Mouse (Mus musculus) thymus, postnatal 10 days (tissue): ENCODE measurements around the gene Col8a1.

Experiments
- DNase-seq, 2 experiments: peaks; one replicate each; pipeline ENCODE4 v3.0.0; 2021; ENCODE audit warnings: low spot score in 2 of 2

Col8a1 gene

GRCm38 (mm10) chr16:57754526-57755125 lies at the start of gene Col8a1:
Gene Col8a1 (minus strand): TSS chr16:57754737.
- no peak for DNase-seq

GRCm38 (mm10) chr16:57801886-57802285 lies 47.3 kb upstream of the Col8a1 start:
- no peak for DNase-seq

- no peak for DNase-seq
These were observed 41.8 kb upstream of the Col8a1 start for GRCm38 (mm10) chr16:57796321-57796720.

- DNase-seq = no peak
These were observed 24.5 kb upstream of the Col8a1 start for GRCm38 (mm10) chr16:57779011-57779410.

- DNase-seq = no peak
These were observed 11.1 kb upstream of the Col8a1 start for GRCm38 (mm10) chr16:57765615-57766014.

- DNase-seq = no peak
These were observed 5.3 kb upstream of the Col8a1 start for GRCm38 (mm10) chr16:57759862-57760261.

- no peak for DNase-seq
These were observed 1.2 kb upstream of the Col8a1 start for GRCm38 (mm10) chr16:57755708-57756107.

- DNase-seq = no peak
These were observed 704 bp upstream of the Col8a1 start for GRCm38 (mm10) chr16:57755241-57755640.

GRCm38 (mm10) chr16:57753539-57754280 lies 827 bp downstream of the Col8a1 start:
- DNase-seq = no peak

GRCm38 (mm10) chr16:57750549-57750948 lies 4.0 kb downstream of the Col8a1 start:
- no peak for DNase-seq

- no peak for DNase-seq
These were observed 6.4 kb downstream of the Col8a1 start for GRCm38 (mm10) chr16:57748093-57748492.

- no peak for DNase-seq
These were observed 7.0 kb downstream of the Col8a1 start for GRCm38 (mm10) chr16:57747357-57748056.

GRCm38 (mm10) chr16:57740169-57740568 lies 14.4 kb downstream of the Col8a1 start:
- no peak for DNase-seq

- no peak for DNase-seq
These were observed 19.6 kb downstream of the Col8a1 start for GRCm38 (mm10) chr16:57734942-57735341.

- DNase-seq = no peak
These were observed 21.0 kb downstream of the Col8a1 start for GRCm38 (mm10) chr16:57733545-57733944.

GRCm38 (mm10) chr16:57733139-57733538 lies 21.4 kb downstream of the Col8a1 start:
- DNase-seq = no peak

- DNase-seq = no peak
These were observed 29.6 kb downstream of the Col8a1 start for GRCm38 (mm10) chr16:57724978-57725377.

GRCm38 (mm10) chr16:57718982-57719381 lies 35.6 kb downstream of the Col8a1 start:
- no peak for DNase-seq

- DNase-seq = no peak
These were observed 55.8 kb downstream of the Col8a1 start for GRCm38 (mm10) chr16:57698733-57699132.

GRCm38 (mm10) chr16:57694694-57695093 lies 59.8 kb downstream of the Col8a1 start:
- DNase-seq = no peak

- no peak for DNase-seq
These were observed 60.5 kb downstream of the Col8a1 start for GRCm38 (mm10) chr16:57693906-57694522.

GRCm38 (mm10) chr16:57685790-57686399 lies 68.6 kb downstream of the Col8a1 start:
- DNase-seq = no peak
